Mouse (Mus musculus): ENCODE data around the gene Nmur1. TPM values are rescaled to one million over a fixed set of nuclear protein-coding genes. Genes with fewer than 3 reads are reported as not detected.
"Not testable (repeated sequence)": the region's sequence is repeated elsewhere in the genome, so short reads cannot be mapped to it uniquely, and the experiment has no call there.

The Nmur1 gene
- total RNA-seq (2021) = not detected

DNA sequence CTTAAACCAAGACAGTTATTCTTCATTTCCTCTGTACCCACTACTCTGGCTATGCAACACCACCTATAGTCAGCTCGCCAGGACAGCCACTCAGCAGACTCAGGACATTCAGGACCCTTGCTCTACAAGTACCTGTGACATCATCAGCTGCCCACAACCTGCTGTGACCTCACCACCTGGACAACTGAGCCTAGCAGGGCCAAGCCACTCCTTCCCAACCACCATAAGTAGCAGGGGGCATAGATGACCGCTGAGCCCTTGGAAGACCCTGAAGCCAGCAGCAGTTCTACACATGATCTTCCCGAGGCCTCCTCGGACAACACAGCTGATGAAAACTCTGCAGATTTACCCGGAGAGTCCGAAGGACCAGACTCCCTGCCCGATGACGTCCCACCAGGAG lies at the start of gene Nmur1, which contains the start of gene Tex44:
Gene Nmur1, minus strand, starts transcription at position 101 of the 400 bp plus-strand sequence.
Gene Tex44, plus strand, starts transcription at position 202 of the 400 bp plus-strand sequence.
- no peak for DNase-seq (ENCODE audit: low spot score in 2 of 2)
- intact Hi-C loops (cut with DNase I) = no loop called here

DNA sequence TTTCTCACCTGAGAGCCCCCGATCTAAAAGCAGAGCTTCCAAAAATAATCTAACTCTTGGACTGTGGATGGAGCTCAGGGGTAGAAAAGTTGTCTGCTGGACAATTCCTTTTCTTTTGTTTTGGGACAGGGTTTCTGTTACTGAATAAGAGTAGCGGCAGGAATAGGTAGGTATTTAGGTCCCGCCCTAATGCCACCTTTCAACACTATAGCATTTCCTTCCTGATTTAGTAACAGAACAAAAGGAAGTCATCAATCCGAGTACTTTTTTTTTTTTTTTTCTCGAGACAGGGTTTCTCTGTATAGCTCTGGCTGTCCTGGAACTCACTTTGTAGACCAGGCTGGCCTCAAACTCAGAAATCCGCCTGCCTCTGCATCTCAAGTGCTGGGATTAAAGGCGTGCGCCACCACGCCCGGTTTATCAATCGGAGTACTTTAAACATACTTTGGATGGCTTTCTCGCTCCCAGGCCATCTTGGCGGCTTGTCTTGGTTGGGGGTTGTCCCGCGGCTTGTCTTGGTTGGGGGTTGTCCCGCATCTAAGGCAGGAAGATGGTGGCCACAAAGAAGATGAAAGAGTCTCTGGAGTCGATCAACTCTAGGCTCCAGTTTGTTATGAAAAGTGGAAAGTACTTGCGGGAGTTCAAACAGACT lies 47.2 kb upstream of the Nmur1 start:
- DNase-seq (ENCODE audit: low spot score in 2 of 2) = no peak
- intact Hi-C loops (cut with DNase I) = no loop called here

DNA sequence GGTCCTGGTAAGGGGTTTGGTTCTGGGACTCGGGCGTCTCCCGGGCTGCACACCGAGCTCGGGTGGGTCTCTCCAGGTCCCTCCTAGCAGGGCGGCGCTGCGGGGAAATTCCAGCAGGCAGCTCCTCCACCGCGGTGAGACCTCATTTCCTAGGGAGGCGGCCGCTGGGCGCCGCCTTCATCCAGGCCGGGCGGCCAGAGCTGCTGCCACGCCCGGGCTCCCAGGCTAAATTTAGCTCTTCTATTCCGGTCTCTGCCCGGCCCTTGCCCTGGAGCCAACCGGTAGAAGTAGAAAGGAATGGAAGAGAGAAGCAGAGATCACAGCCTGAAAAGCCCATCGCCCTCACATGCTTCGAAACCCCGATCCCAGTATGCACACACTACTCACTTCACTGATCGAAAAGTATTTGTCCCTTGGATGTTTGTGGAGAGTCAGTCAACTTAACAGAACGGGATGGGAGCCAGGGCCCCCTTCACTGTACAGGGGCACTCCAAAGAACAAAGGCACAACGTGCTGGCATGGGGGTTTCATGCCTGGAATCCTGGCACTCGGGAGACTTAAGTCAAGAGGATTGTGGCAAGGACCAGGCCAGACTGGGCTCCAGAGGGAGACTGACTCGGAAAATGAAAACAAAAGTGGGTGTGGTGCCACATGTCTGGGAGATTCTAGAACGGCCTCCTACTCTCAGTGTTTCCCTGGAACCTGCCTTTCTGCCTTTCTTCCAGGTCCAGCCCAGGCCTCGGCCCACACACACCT lies 46.3 kb upstream of the Nmur1 start:
- intact Hi-C loops (cut with DNase I) = no loop called here

DNA sequence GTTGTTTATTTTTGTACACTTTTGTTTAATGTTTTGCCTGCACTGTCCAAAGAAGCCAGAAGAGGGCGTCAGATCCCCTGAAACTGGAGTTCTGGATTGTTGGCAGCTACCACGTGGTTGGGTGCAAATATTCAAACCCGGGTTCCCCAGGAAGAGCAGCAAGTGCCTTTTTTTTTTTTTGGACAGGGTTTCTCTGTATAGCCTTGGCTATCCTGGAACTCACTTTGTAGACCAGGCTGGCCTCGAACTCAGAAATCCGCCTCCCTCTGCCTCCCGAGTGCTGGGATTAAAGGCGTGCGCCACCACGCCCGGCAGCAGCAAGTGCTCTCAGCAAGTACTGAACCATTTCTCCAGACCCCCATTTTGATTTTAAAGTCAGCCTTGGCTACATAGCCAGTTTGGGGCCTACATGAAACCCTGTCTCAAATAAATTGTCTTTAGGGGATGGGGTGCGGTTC lies 45.5 kb upstream of the Nmur1 start:
- intact Hi-C loops (cut with DNase I) = not testable (repeated sequence)
- peak in 1 of 2 experiments; percentile 19 for DNase-seq (ENCODE audit: low spot score in 2 of 2)

More for the DNA sequence above, 46.3 kb upstream of the Nmur1 start:
- DNase-seq (ENCODE audit: low spot score in 2 of 2) = peak in 1 of 2 experiments; percentile 52

DNA sequence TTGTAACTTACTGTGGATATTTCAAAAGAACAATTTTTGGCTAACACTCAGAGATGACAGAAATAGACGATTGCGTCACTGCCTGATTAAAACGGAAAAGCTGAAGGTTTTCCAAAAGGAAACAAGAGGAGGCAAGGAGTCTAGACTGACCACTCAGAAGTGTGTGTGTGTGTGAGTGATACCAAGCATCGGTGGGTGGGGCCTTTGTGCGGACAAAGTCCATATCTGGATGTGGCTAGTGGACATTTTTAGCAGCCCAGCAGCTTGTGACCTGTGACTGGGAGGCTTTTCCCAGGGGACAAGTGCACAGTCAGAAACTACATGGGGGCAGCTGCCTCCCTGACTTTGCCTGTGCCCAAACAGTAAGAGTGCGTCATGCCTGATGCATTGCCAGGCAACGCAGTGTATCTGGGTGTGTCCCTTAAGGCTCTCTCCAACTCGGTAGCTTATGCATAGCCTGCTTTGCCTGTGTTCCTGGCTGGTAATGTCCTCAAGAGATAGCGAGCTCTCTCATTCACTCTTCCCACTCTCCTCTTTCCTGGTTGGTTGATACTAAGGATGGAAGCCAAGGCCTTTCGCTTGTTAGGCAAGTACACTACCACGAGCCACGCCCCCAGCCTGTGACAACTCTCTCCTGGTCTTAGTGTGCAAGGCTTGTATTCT lies 44.6 kb upstream of the Nmur1 start:
- DNase-seq (ENCODE audit: low spot score in 2 of 2) = peak; percentile 56 to 79
- intact Hi-C loops (cut with DNase I) = no loop called here

DNA sequence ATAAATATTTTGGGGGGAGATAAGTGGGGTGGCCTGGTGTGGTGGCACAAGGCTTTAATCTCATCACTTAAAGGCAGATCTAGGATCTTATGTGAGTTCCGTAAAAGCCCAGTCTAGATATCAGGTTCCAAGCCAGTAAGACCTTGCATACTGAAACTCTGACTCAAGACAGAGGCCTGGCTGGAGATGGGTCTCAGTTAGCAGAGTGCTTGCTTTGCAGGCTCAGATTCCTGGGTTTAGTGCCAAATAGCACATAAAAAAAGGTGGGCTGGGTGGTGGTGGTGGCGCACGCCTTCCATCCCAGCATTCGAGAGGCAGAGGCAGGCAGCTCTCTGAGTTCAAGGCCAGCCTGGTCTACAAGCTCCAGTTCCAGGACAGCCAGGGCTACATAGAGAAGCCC lies 43.8 kb upstream of the Nmur1 start:
- no peak for DNase-seq (ENCODE audit: low spot score in 2 of 2)
- intact Hi-C loops (cut with DNase I) = no loop called here

DNA sequence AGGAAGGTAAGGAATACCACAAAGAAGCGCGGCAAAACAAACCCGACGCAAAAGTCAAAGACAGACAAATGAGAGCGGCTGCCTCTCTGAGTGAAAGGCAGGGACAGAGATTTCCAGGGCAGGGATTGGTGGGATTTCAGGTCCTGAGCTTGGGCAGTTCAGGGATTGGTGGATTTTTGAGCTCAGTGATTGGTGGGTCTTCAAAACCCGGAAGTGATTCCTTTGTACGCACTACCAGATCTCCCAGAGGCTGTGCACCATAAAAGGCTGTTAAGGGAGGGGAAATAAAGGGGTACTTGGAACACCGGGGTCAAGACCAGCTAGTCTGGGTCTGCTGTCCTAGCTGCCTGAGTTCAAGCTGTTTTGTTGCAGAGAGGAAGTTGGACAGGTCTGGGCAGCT lies 41.4 kb upstream of the Nmur1 start:
- intact Hi-C loops (cut with DNase I) = no loop called here

DNA sequence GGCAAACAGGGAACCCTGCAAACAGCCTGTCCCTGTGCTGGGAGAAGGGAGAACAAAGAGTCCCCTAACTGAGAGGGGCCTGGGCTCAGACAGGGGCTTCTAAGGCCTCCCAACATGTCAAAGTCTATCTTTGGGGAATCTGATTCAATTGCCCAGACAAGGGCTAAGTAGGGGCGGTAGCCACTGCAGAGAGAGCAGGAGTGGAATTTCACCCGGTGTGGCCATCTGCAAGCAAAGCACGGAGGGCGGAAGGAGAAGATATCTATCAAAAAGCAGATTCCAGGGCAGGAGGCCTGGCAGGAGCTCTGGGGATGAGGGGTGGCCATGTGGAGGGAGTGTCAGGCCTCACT lies 38.8 kb upstream of the Nmur1 start:
- intact Hi-C loops (cut with DNase I) = no loop called here
- DNase-seq (ENCODE audit: low spot score in 2 of 2) = no peak

More for the DNA sequence above, 41.4 kb upstream of the Nmur1 start:
- DNase-seq (ENCODE audit: low spot score in 2 of 2) = no peak

DNA sequence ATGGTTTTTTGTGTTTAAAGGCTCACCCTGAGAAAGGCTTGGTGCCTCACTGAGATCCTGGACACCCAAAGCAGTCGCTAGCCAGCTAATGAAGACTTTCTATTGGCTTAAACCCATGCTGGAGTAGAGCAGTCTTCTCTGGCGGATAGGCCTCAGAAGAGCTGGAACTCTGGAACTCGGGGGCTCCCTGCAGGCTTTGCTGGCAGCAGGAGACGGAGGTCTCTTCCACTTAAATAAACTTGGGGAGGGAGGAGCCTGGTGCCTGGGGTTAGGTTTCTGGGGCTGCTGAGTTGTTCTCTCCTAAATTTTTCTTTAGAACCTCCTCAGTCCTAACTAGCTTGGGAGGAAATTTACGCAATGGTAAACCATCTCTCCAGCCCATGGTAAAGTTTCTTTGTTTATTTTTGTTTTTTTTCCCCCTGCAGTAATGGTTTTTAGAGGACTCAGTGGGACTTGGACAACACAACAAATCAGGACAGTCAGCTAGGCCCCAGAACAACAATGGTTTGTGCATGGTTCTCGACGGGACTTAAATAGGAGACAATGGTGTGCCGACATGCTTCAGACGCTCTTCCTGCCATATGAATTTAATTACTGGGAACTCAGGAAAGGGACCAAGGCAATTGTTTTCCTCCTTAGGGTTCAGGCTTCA lies 38.3 kb upstream of the Nmur1 start:
- no peak for DNase-seq (ENCODE audit: low spot score in 2 of 2)
- intact Hi-C loops (cut with DNase I) = no loop called here

DNA sequence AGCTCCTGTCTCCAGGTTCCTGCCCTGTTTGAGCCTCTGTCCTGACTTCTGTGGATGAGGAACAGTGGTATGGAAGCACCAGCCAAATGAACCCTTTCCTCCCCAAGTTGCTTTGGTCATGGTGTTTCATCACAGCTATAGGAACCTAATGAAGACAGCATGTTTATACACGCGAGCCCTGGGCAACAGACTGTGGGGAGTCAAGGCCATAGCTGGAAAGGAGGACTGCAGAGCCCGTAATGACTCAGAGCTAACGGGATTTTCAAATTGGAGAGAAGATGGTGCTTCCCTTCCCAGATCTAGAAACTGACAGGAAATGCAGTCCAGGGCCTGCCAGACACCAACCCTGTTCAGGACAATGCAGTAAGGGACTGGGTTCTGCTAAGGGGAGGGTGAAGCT lies 33.3 kb upstream of the Nmur1 start:
- intact Hi-C loops (cut with DNase I) = no loop called here
- DNase-seq (ENCODE audit: low spot score in 2 of 2) = no peak

DNA sequence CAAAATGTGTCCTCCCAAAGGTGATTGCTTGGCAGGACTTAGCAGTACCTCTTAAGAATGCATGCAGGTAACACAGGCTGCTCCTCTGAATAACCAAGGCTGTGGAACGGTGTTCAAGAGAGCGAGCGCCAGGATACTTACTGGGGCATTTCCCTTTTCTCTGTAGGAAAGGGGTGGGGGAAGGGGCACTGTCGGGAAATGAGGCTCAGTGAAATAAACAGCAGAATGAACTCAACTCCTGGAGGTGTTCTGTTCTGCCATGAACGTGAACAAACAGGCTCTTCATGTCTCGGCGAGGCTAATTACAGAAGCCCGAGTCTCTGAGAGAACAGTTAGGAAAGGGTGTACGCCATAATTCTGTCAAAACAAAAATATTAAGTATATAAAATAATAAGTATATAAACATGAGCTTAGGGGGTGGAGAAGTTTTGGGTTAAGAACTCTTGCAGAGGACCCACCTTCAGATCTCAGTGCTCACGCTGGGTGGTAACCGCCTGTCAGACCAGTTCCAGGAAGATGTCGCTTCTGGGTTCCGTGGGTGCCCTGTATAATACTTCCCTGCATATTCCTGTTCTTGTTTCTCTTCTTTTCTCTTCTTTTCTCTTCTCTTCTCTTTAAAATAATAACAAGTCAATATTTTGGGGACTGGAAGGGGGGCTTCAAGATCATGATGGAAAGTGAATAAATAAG lies 31.0 kb upstream of the Nmur1 start:
- intact Hi-C loops (cut with DNase I) = no loop called here
- DNase-seq (ENCODE audit: low spot score in 2 of 2) = no peak

DNA sequence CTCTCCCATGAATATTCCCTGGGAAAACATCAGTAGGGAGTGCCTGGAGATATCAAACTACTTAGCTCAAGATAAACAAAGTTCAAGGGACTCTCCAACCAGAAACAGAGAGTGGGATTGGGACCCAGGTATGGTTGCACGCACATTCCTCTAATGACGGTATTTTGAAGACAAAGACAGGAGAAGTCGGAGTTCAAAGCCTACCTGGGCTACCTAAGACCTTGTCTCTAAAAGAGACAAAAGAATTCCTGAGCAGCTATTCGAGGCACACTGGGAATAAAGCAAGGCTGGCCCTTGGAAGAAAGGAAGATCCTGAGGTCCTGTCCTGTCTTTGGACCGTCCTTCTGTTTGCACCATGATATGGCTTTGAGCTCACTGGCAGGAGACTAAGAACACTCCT lies 26.7 kb upstream of the Nmur1 start:
- intact Hi-C loops (cut with DNase I) = no loop called here
- DNase-seq (ENCODE audit: low spot score in 2 of 2) = no peak

DNA sequence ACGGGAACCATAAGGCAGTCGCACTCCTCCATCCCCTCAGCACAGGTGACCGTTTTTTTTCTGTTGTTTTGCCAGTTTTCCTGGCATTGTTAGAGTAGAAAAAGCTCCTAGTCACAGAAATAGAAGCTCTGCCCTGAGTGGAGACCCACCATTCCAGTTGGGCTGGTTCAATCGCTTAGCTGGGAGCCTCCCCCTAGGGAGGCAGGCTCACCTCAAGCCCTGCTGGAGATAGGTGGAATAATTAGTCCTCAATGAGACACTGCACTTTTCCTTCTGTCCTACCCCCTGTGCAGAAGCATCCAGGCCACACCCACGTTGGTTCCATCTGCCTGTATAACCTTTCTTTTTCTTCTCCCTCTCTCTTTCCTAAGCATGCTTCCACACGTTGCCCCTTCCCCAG lies 23.9 kb upstream of the Nmur1 start:
- intact Hi-C loops (cut with DNase I) = no loop called here

DNA sequence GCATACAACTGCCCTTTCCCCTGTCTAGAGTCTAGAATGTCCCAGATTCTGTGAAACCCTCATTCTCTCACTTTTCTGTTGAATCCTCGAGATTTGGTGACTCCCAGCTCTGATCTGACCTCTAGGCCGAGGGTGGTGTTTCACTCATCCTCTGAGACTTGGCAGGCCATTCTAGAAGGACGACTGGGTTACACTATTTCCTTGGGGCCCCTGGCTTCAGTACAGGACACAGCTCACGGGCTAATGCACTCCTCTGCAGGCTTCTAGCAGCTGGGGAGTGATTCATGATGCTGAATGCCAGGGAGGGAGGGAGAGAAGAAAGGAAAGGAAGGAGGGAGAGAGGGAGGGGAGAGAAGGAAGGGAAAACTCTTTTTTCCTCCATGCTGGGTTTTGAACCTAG lies 22.2 kb upstream of the Nmur1 start:
- DNase-seq (ENCODE audit: low spot score in 2 of 2) = no peak
- intact Hi-C loops (cut with DNase I) = no loop called here

More for the DNA sequence above, 23.9 kb upstream of the Nmur1 start:
- no peak for DNase-seq (ENCODE audit: low spot score in 2 of 2)

DNA sequence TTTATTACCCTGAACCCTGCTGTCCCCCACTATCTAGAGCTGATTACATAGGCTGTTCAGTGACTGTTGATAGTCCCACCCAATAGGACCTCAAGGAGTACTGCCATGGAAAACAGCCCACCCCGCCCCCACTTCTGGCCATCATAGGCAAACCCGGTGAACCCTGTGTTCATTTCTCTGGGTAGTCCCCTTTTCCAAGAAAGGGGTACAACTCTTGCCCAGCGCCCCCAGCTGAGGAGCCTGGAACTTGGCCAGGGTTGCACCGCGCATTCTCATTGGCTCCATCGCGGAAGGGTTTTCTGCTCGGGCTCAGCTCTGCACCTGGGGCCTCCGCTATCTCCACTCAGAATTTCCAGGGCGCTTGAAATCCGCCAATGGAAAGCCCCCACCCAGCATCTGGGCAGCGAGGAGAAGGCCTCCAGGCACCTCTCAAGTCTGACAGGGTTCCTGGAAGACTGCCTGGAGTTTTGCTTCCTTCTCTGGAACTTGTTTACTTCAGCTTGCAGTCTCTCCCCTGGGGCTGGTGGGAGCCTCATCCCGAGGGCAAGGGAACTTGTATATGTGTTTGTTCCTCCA lies 21.7 kb upstream of the Nmur1 start:
- DNase-seq (ENCODE audit: low spot score in 2 of 2) = no peak
- intact Hi-C loops (cut with DNase I) = no loop called here

DNA sequence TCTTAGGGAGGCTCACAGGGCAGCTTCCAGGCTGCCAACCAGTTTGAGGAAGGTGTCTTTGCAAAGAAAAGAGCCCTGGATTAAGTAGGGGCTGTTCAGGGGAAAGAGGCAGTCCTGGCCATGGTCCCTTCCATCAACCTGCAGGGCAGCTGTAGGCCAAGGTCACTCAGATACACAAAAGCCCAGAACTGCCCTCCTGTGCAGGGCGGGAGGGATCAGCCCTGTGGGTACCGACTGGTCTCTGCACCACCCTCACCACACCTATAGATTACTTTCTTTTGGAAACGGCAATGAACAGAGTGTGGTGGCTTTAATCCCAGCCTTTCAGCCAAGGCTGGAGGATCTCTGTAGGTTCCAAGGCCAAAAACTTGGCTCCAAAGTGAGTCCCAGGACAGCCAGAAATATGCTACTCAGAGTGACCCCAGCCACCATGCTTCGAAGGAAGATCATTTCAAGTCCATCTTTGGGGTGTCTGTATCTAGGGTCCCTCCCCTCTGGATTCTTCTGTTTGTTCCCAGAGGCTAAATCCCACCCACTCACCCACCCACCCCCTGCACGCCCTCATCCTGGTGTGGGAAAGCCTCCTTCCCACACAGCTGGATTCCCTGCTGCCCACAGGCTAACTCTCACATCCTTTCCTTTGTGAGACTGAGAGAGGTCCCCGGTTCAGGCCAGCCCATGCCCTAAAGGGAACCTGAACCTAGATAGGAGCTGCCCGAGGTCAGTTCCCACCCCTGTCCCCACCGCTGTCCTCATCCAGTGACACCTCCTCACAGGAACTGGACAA lies 17.6 kb upstream of the Nmur1 start:
- DNase-seq (ENCODE audit: low spot score in 2 of 2) = no peak
- intact Hi-C loops (cut with DNase I) = no loop called here

DNA sequence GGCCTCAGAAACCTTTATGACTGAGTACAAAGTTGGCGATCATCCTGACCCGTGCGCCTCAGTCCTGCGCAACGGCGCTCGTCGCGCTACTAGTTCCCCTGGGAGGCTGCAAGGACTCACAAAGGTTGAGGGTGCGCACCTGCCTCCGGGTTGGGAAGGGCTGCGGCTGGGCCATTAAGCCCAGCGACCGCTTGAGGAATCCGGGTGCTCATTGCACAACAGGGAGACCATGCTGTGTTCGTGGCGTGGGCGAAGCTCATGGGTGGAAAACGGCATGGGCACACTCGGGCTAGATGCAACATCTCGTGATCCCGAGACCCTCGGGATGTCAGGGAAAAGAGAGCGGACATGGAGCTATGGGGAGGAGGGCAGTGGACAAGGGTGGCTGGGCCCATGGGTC lies 16.8 kb upstream of the Nmur1 start:
- no peak for DNase-seq (ENCODE audit: low spot score in 2 of 2)
- intact Hi-C loops (cut with DNase I) = loop anchor here (1.0 kb wide), 1 partner anchor 44 kb away; no protein-coding TSS in a partner anchor
